Mouse (Mus musculus): ENCODE measurements around the gene Pakap. TPM values are rescaled to one million over a fixed set of nuclear protein-coding genes. Genes with fewer than 3 reads are reported as not detected.
A peak's percentile ranks its signal among the peaks of the same experiment; 100 is the strongest.

The Pakap gene
- total RNA-seq, 2 experiments from 2014 or later: 22.9 to 23.3 TPM

- DNase-seq (ENCODE audit: low spot score in 2 of 2): no peak
Observed at GRCm38 (mm10) chr4:57789118-57789517, 221.1 kb downstream of the Pakap start.

- no peak for DNase-seq (ENCODE audit: low spot score in 2 of 2)
Observed at GRCm38 (mm10) chr4:57793989-57794388, 226.0 kb downstream of the Pakap start.

- no peak for DNase-seq (ENCODE audit: low spot score in 2 of 2)
Observed at GRCm38 (mm10) chr4:57794547-57794946, 226.6 kb downstream of the Pakap start.

- no peak for DNase-seq (ENCODE audit: low spot score in 2 of 2)
Observed at GRCm38 (mm10) chr4:57797548-57798285, 229.7 kb downstream of the Pakap start.

- no peak for DNase-seq (ENCODE audit: low spot score in 2 of 2)
Observed at GRCm38 (mm10) chr4:57798286-57799018, 230.5 kb downstream of the Pakap start.

- no peak for DNase-seq (ENCODE audit: low spot score in 2 of 2)
Observed at GRCm38 (mm10) chr4:57799297-57799696, 231.3 kb downstream of the Pakap start.

- DNase-seq (ENCODE audit: low spot score in 2 of 2): no peak
Observed at GRCm38 (mm10) chr4:57801239-57801638, 233.3 kb downstream of the Pakap start.

- DNase-seq (ENCODE audit: low spot score in 2 of 2): no peak
Observed at GRCm38 (mm10) chr4:57801986-57802385, 234.0 kb downstream of the Pakap start.

GRCm38 (mm10) chr4:57802411-57802810 is 234.4 kb downstream of the Pakap start:
- no peak for DNase-seq (ENCODE audit: low spot score in 2 of 2)

- DNase-seq (ENCODE audit: low spot score in 2 of 2): no peak
Observed at GRCm38 (mm10) chr4:57804902-57805301, 236.9 kb downstream of the Pakap start.

- DNase-seq (ENCODE audit: low spot score in 2 of 2): no peak
Observed at GRCm38 (mm10) chr4:57809449-57809848, 241.5 kb downstream of the Pakap start.

GRCm38 (mm10) chr4:57812075-57812474 is 244.1 kb downstream of the Pakap start:
- DNase-seq (ENCODE audit: low spot score in 2 of 2): no peak

- no peak for DNase-seq (ENCODE audit: low spot score in 2 of 2)
Observed at GRCm38 (mm10) chr4:57812916-57813575, 245.1 kb downstream of the Pakap start.

GRCm38 (mm10) chr4:57813576-57813945 is 245.6 kb downstream of the Pakap start:
- no peak for DNase-seq (ENCODE audit: low spot score in 2 of 2)

- no peak for DNase-seq (ENCODE audit: low spot score in 2 of 2)
Observed at GRCm38 (mm10) chr4:57815355-57815754, 247.4 kb downstream of the Pakap start.

GRCm38 (mm10) chr4:57816146-57816545 is 248.2 kb downstream of the Pakap start:
- DNase-seq (ENCODE audit: low spot score in 2 of 2): no peak

GRCm38 (mm10) chr4:57820839-57821374 is 252.9 kb downstream of the Pakap start:
- no peak for DNase-seq (ENCODE audit: low spot score in 2 of 2)

GRCm38 (mm10) chr4:57821556-57822356 is 253.8 kb downstream of the Pakap start:
- peak in 1 of 2 experiments; percentile 10 for DNase-seq (ENCODE audit: low spot score in 2 of 2)

GRCm38 (mm10) chr4:57822641-57823040 is 254.7 kb downstream of the Pakap start:
- DNase-seq (ENCODE audit: low spot score in 2 of 2): no peak

GRCm38 (mm10) chr4:57824626-57825240 is 256.8 kb downstream of the Pakap start:
- no peak for DNase-seq (ENCODE audit: low spot score in 2 of 2)
